Mouse (Mus musculus): ENCODE data around the gene Hmx2.

Hmx2 gene

DNA sequence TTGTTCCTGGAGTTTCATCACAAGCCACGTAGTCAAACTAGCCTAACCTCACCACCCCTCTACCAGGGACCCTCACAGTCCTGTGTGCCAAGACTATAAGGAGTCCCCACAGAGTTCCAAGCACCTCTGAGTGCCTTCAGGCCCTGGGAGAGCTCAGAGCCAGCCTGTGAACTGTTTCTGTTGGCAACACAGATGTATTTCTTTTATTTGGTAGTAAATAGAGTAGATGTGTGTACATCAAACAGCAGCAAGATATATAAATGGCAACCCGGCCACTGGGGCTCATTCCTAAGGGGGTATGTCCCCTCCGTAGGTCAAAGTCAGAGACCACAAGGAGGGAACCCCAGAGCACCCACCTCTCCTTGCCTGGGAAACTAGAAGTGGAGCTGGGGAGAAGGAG, at the start of gene Hmx2:
Hmx2 (plus strand) TSS at position 301 of the 400 bp plus-strand sequence.
- DNase-seq (ENCODE audit: low spot score in 2 of 2), result no peak

DNA sequence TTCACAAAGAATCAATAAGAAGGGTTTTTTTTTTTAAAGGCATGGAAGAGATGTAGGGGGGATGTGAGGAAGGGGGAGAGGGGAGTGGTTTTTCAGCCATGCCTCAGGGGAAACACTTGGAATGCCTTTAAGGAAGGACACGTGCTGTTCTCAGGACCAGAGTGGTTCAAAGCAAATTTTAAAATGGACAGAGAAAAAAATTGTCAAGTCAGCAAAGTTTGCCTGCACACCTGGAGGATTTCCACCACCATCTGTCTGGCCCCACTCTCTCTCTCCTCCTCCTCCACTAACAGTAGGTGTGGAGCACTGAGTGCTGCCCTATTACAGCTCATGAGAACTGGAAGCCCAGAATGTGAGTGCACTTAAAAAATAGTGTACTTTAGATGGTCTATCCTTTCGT, 44.8 kb upstream of the Hmx2 start:
- DNase-seq (ENCODE audit: low spot score in 2 of 2), result no peak

DNA sequence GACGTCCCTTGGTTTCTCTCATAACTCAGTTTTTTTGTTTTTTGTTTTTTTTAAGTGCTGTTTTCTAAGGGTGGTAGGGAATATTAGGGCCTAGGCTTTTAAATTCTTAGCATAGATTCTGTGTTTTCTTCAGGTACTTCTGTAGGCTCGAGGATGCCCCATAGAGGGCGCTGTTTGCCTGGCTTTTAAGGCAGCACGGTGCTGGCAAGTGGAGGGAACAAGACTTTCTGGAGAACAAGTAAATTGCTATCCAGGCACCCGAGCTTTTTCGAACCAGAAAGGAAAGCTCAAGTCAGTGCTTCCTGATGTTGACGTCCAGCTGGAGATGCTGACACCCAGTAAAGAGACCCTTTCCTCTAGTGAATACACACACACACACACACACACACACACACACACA, 8.6 kb upstream of the Hmx2 start:
- peak; percentile 57 to 66 for DNase-seq (ENCODE audit: low spot score in 2 of 2)

DNA sequence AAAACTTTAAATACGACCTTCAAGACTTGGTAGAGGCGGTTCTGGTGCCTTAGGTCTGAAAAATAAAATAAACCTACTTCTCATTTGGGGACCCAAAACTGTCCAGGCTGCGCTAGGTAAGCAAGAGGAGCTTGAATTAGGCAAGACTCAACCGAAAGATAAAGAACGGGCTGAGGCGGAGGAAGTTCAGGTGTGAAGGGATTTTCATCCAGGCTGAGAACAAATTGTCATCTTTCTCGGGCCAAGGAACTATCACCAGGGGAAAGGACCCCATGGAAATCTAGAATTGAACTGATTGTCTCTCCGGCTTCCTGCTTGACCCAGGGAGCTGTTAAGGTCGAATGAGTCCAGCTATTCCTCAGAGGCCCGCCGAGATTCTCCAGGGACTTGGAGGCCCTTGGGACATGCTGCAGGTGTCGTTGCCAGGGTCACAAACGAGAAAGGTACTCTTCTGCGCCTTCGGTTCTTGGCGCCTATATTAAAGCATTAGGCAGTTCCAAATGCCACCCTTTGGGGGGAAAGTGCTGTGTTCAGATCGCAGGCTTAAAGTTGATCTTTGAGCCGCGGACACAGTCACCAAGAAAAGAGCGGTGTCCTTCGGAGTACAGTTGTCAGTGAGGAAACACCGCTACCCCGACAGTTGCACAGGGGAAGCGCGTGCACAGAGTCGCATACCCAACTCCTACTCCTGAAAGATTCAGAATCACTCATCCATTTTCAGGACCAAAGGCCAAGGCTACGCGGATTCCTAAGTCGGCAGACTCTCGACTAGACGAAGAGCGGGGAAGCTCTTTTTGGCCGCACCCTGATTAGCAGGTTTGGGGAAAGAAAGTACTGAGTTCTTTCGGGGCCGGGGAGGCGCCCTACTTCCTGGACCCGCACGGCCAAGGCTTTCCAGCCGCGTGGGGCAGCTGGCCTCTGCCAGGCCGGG, 7.1 kb upstream of the Hmx2 start:
- no peak for DNase-seq (ENCODE audit: low spot score in 2 of 2)

DNA sequence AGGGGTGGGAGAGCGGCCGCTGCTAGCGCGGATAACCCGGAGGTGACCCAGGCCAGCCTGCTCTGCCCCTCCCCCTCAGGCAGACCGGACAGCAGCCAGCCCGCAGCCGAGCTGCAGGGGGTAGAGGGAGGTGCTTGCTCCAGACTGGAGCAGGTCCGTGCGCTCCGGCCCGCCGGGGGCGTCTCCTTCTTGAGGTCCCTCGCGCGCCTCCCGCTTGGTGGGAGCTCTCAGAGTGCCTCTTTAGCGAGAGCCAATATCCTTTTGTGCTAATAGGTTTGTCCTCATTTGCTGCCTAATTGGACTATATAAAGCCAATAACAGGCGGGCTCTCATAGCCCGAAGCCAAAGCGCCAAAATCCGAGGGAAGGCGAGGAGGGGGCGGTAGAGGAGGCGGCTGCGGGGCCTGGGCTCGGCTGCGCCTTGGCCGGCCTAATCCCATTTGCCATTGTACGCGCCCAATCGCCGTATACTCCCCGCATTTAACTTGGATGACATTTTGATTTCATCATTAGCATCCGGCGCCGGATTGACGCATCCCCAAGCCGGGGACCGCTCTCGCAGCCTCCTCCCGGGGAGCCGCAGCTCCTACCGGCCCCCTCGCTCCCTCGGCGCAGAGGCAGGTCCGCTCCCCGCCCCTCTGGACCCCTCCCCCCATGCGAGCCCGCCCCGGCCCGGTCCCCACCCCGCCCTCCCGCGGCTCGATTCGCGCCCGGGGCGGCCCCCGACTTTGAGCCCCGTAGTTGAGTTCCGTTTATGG, 6.3 kb upstream of the Hmx2 start, which contains the start of gene Hmx3:
Hmx3 (plus strand) TSS at position 753 of the 757 bp plus-strand sequence.
- no peak for DNase-seq (ENCODE audit: low spot score in 2 of 2)

DNA sequence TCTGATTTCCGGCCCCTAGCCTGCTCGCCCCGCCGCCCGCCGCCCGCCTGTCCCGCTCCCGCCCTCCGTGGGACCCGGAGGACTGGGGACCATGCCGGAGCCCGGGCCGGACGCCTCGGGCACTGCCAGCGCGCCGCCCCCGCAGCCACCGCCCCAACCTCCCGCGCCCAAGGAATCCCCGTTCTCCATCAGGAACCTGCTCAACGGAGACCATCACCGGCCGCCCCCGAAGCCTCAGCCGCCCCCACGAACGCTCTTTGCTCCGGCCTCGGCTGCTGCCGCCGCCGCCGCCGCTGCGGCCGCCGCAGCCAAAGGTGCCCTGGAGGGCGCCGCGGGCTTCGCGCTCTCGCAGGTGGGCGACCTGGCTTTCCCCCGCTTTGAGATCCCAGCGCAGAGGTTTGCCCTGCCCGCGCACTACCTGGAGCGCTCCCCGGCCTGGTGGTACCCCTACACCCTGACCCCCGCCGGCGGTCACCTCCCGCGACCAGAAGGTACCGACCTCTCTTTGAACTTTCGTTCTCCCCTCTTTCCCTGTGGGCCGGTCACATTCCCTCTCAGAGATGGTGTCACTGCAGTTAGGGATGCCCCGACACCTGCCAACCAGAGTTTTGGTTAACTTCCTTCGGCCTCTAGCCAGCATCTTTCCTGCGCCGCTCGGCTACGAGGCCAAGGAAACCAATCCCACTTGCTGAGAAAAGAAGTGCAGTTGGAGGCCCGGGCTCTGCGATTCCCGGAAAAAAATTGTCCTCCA, 5.5 kb upstream of the Hmx2 start:
- no peak for DNase-seq (ENCODE audit: low spot score in 2 of 2)

DNA sequence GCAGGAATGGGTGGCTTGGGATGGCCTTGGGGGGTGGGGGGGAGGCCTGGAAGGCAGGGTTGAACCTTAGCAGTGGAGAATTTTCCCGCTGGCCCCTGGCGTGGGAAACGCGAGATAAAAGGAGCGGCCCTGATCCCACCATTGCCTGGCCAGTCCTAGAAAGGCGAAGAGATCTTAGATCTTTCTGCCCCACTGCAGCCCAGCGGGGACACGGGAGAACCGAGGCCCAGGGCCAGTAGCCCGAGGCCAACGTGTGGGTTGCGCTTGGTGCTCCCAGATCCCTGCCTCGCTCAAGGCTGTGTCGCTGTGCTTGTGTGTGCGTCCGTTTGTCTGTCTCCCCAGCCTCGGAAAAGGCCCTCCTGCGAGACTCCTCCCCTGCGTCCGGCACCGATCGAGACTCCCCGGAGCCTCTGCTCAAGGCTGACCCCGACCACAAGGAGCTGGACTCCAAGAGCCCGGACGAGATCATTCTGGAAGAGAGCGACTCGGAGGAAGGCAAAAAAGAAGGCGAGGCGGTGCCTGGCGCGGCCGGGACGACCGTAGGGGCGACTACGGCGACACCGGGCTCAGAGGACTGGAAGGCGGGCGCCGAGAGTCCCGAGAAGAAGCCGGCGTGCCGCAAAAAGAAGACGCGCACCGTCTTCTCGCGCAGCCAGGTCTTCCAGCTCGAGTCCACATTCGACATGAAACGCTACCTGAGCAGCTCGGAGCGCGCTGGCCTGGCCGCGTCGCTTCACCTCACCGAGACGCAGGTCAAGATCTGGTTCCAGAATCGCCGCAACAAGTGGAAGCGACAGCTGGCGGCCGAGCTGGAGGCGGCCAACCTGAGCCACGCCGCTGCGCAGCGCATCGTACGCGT, 4.7 kb upstream of the Hmx2 start:
- DNase-seq (ENCODE audit: low spot score in 2 of 2), result no peak

DNA sequence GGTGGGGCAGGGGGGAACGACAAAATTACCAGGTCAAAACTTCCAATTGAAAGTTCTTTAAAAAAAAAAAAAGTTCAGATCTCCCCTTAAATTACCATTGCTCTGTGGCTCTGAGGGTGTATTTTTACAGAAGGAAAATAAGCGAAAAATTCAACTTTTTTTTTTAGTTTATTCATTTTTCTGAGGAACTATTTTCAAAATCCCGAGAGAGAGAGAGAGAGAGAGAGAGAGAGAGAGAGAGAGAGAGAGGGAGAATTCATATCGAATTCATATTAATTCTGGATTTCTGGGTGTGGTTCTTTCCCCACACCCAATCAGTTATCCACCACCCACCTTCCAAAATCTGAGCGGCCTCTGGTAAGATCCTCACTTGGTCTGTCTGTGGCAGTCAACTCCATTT, 3.7 kb upstream of the Hmx2 start:
- DNase-seq (ENCODE audit: low spot score in 2 of 2), result no peak

DNA sequence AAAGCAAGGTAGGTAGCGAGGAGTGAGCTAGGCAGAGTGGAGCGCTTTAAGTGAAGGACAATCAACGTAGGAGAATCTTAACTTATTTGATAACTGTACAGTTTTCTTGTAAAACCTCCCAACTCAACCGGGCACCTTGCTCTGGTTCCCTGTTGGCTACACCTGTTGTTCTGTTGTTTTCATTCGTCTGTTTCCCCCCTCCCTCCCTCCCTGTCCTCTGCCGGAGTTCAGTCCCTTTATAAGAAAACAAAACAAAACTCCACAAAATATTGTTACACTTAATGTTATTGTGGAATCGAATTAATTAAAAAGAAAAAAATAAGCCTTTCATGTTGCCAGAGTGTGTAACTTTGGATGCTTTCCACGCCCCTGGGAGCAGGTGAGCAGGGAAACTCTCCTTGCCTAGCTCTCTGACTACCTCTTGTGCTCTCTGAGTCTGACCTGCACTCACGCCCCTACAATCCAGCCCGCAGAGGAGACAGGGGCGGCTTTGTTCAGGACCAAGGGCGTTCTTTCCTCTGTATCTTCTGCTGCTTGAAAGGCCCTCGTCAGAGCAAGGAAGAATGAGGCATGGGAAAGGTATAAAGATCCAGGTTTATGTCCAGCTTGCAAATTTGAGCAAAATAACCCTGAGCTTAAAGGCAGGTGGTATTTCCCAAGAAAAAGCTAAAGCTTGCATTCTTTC, 2.7 kb upstream of the Hmx2 start:
- no peak for DNase-seq (ENCODE audit: low spot score in 2 of 2)

DNA sequence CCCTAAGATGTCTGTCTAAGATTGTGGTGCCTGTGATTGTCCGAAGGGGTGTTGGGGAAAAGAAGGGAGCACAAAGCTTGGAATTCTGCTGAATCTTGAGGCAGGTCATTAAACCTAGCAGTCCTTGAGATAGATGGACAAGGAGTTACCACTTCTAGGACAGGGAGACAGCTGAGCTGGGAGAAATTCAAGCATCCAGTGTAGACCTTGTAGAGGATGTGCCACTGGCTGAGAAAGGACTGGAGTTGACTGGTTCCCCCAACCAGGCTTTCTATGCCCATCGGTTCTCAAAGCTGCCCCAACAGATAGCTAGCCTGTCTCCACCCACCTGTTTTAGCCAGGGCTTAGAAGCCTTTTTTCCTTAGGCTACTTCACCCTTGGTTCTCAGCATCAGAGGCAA, 2.1 kb upstream of the Hmx2 start:
- no peak for DNase-seq (ENCODE audit: low spot score in 2 of 2)

DNA sequence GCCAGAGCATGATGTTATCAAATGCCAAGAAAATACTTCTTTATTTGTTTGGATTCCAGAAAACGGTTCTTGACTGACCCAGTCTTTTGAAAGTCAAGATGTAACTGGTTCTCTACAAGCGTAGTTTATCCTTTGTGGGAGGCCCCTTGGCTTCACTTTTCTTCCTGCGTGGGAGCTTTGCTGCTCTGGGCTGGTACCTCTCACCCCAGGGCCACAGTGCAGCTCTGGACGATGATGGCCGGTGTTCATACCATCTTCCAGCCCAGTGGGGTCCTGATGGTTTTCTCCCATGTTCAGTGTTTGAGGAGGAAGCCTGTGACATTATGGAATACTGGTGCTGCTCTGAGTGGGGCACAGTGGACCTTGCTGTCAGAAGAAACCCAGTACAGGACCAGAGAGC, 1.1 kb upstream of the Hmx2 start:
- DNase-seq (ENCODE audit: low spot score in 2 of 2), result no peak

DNA sequence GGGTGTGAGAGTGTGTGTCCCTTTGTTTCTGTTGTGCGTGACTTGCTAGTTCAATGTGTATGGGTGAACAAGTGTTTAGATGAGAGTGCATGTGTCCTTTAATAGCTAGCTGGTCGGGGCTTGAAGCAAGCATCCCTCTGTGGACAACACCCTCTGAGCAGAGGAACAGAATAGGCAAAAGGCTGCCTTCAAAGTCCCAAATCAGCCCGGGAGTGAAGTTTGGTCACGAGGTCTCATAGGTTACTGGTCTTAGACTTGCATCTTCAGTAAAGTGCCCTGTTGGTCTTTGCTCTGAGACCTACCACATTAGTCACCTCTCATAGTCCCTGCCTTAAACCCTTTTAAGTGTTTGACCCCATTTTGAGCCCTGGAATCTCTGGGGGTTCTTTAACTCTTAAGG, 2.9 kb downstream of the Hmx2 start:
- no peak for DNase-seq (ENCODE audit: low spot score in 2 of 2)

DNA sequence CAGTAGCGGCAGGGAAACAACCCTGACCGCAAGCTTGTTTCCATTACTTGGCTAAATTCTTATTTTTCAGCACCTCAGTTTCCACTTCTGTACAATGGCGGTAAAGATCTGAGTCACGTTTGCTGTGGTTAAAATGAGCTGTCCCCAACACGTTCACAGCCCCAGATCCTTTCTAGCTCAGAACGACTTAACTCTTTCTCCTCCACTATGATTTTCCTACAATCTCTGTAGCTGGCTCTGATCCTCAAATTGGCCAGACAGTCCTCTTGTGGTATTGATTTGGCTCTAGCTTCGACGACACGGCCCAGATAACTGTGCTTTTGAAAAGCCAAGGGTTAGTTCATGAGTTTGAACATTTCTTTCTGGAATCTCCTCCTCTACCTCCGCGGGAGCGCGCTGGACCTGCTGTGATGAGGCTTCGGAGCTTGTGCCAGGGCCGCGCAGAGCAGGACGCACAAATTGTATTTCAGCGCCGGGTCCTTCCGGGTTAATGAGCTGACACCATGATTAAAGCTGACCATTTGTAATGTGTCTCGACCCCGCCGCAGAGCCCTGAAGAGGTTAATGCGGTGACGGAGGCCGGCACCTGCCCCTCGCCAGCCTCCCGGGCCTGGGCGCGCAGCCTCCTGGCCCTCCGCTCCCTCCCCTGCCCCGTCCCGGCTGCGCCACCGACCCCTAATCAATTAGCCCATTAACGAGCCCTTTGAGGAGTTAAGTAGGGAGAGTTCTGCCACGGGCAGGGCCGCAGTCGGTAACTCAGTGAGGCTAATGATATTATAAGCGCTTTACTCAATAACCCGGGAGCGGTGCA, 3.6 kb downstream of the Hmx2 start:
- no peak for DNase-seq (ENCODE audit: low spot score in 2 of 2)

DNA sequence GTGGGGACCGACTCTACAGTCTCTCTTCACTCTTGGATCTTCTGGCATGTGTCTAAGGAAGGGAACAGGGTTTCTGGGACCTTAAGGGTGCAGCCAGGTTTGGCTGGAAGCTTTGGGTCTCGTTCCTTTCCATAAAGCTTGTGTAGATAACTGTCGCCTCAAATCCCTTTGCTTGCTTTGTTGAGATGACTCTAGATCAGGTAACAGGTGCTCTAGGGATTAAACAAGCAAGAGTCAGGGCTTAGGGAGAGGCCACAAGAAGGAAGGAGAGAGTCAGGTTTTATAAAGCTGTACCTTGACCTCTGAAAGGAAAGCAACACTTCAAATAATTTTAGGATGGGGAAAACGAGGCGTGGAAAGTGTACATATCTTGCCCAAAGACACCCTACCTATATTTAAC, 4.2 kb downstream of the Hmx2 start:
- no peak for DNase-seq (ENCODE audit: low spot score in 2 of 2)

DNA sequence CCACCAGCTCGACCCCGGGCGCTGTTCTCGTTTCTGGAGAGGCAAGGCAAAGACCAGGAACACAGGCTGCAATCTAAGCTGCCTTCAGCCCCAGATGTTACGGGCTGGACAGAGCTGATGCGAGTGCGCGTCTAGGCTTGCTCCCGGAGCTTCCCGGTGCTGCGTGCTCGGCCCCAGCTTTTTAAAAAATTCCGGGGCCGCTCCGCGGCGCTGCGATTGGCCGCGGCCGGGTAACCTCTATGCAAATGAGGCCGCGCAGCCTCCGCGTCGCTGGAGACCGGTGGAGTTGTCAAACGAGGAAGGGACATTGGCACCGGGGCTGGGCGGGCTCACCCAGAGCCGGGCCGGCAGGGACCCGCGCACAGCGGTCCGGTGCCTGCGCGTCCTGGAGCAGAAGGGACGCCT, 5.2 kb downstream of the Hmx2 start:
- peak; percentile 37 to 42 for DNase-seq (ENCODE audit: low spot score in 2 of 2)

DNA sequence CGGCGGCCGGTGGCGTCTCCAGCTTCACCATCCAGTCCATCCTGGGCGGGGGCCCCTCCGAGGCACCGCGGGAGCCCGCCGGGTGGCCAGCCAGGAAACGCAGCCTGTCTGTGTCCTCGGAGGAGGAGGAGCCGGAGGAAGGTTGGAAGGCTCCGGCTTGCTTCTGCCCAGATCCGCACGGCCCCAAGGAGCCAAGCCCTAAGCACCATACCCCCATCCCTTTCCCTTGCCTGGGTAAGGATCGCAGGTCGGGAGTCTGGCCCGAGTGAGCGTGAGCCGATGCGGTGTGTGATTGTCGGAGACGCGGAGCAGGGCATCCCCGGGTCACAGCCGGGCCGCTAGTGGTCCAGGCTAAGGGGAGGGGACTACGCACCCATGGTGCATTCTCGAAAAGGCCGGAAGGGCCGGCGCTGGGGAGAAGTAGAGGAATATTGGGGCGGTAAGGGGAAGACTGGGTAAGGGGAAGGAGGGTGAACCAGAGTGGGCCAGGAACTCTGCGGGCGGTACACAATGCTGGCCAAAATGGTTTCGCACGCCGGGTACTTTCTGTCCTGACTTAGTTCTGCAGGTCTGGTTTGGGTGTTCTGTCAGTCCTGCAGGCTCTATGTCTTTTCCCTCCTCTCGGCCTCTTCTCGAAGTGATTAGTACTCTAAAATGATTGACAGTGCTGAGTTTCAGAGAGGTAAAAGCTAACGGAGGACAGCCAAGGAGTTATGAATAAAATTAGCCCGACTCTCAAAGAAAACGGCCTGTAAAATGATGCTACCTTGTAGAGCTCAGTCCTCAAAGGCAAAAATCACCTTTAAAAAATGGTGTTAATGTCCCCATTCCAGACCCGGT, 6.0 kb downstream of the Hmx2 start:
- no peak for DNase-seq (ENCODE audit: low spot score in 2 of 2)

DNA sequence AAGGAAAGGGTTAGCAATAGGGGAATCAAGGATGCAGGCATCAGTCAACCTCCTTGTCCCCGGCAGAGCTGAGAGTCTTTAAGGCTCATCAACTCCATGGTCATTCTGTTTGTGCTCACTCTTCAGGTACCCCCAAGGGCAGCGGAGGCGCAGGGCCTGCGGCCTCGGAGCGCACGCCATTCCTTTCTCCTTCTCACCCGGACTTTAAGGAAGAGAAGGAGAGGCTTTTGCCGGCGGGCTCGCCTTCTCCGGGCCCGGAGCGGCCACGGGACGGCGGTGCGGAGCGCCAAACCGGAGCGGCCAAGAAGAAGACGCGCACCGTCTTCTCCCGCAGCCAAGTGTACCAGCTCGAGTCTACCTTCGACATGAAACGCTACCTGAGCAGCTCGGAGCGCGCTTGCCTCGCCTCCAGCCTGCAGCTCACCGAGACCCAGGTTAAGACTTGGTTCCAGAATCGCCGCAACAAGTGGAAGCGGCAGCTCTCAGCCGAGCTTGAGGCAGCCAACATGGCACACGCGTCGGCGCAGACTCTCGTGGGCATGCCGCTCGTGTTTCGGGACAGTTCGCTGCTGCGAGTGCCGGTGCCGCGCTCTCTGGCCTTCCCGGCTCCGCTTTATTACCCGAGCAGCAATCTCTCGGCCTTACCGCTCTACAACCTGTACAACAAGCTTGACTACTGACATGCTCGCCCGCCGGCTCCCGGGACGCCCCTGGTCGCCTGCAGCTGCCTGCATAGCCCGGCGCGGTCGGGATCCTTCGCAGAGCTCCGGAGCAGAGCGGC, 6.9 kb downstream of the Hmx2 start:
- DNase-seq (ENCODE audit: low spot score in 2 of 2), result no peak

DNA sequence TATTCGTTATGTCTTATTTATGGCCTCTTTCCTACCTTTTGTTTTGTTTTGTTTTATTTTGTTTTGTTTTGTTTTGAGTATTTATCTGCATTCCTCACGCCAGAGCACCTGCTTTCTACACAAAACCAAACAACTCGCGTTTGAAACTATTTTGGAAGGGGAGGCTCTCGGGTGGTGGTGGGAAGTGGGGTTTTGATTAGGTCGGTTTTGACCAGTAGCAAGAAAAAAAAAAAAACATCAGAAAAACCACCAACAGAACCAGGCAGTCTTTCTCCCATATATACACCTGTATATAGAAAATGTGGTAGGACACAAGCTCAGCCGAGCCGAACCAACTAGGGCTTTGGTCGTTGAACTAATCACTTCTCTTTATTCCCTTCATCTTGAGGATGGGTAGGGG, 7.5 kb downstream of the Hmx2 start:
- DNase-seq (ENCODE audit: low spot score in 2 of 2), result no peak

All from spleen, postnatal 36 days (tissue).